Mouse (Mus musculus) heart, adult 2 months (tissue): ENCODE results near the gene Rhbdl2. TPM values are rescaled to one million over a fixed set of nuclear protein-coding genes. Genes with fewer than 3 reads are reported as not detected.

Source experiments
- DNase-seq, 2 experiments: peaks; one replicate each; pipeline ENCODE4 v3.0.0; 2021
- H3K27ac ChIP-seq: fragments of 200-600 bp; 2 replicates; pipeline ENCODE4 v1.8.1; 2022
- H3K27me3 ChIP-seq: fragments of 200-500 bp; 2 replicates; pipeline ENCODE4 v1.6.1; 2012; ENCODE audit warnings: mild to moderate bottlenecking, low read length, inconsistent platforms, mixed read lengths; ENCODE audit not compliant: control insufficient read depth, insufficient read depth
- H3K36me3 ChIP-seq: fragments of 200-500 bp; 2 replicates; pipeline ENCODE4 v1.6.1; 2012; ENCODE audit warnings: low read length, inconsistent platforms; ENCODE audit not compliant: control insufficient read depth, insufficient read depth
- H3K4me1 ChIP-seq: fragments of 200-500 bp; 2 replicates; pipeline ENCODE4 v1.6.1; 2011; ENCODE audit warnings: low read length; ENCODE audit not compliant: control insufficient read depth, insufficient read depth
- H3K4me3 ChIP-seq: fragments of 200-600 bp; 2 replicates; pipeline ENCODE4 v1.8.1; 2022
- H3K79me2 ChIP-seq: fragments of 200-500 bp; replicated peaks from 2 replicates; pipeline ENCODE4 v1.6.1; 2012; ENCODE audit warnings: mild to moderate bottlenecking, inconsistent platforms, low read length, moderate library complexity, mixed read lengths; ENCODE audit not compliant: control insufficient read depth, insufficient read depth
- H3K9ac ChIP-seq: fragments of 200-500 bp; 2 replicates; pipeline ENCODE4 v1.6.1; 2012; ENCODE audit warnings: low read depth, mild to moderate bottlenecking, control low read depth, inconsistent platforms, low read length, mixed read lengths
- CTCF ChIP-seq: fragments of 200-600 bp; IDR thresholded peaks from 2 replicates; pipeline ENCODE4 v1.8.1; 2022; ENCODE audit warnings: antibody characterized with exemption, mild to moderate bottlenecking, moderate library complexity
- EP300 ChIP-seq: fragments of 200-500 bp; IDR thresholded peaks from 2 replicates; pipeline ENCODE4 v1.6.1; 2011; ENCODE audit warnings: low read depth, low read length, control low read depth; ENCODE audit not compliant: insufficient read depth
- POLR2A ChIP-seq: fragments of 200-500 bp; IDR thresholded peaks from 2 replicates; pipeline ENCODE4 v1.6.1; 2011; ENCODE audit warnings: mild to moderate bottlenecking, low read depth, low read length, control low read depth; ENCODE audit not compliant: insufficient read depth
- WGBS: fragments of 180-500 bp; shearing (Covaris S2); methylation state at CpG from one replicate; pipeline ENCODE4 v1.1.7; 2018; 5-methylcytosine and 5-hydroxymethylcytosine counted together
- intact Hi-C: fragments of 180-260 bp; cut with DNase I; formaldehyde crosslinking; loops from one replicate; pipeline ENCODE4 v1.15.1; 2025
- polyA plus RNA-seq: library from polyadenylated mRNA; depleted of rRNA; stranded (reverse); fragments of >200 nt; gene quantifications from 2 replicates; pipeline ENCODE4 v1.2.3, GENCODE M21; 2012; rRNA removed
- total RNA-seq, 2 experiments: library from RNA; stranded (reverse); gene quantifications; 2 replicates each; pipeline ENCODE4 v1.2.3; 2021

Gene Rhbdl2
- total and polyA plus RNA-seq, 3 experiments = 0.33 TPM; not detected in 2

DNA sequence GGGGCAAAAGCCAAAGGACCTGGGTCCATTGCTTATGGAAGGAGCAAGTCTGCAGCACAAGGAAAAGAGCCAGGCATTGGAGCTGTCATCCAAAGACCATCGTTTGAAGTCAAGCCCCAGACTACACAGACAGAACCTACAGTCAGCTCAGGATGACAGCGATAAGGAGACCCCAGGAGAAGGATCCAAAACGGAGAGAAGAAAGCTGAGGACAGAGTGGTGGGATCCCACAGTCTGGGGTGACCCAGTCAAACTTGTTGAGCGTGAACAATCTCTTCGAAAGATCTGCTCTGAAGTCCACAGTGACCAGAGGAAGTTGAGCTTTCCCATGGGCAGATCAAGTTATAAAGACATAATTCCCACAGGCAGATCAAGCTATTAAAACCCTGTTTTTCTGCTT, 72.9 kb downstream of the Rhbdl2 start:
- Histone ChIP-seq H3K27ac (no peak overlapping the region), H3K36me3 (no peaks in the 10 kb centered on the region), H3K4me1 (no peaks in the 10 kb centered on the region), H3K4me3 (no peak overlapping the region), H3K27me3 (no peaks in the 10 kb centered on the region), H3K79me2 (no peaks in the 10 kb centered on the region), H3K9ac (no peak overlapping the region)
- WGBS = 78% methylated on average over 5 of the region's 5 CpGs
- no peak for DNase-seq
- intact Hi-C loops = no loop called here
- TF ChIP-seq POLR2A (no peak), CTCF (no peak), EP300 (no peak)

Other genes with a start within 250 kb of the Rhbdl2 start
- 100 to 1,000 TPM; 222 to 223 TPM for gene Macf1, start 103.5 kb upstream of the Rhbdl2 start, total RNA-seq
- gene Macf1, start 103.5 kb upstream of the Rhbdl2 start, polyA plus RNA-seq = 71.4 and 102 TPM in 2 replicates
- 100 to 1,000 TPM; 410 to 474 TPM for gene Ndufs5, start 69.7 kb upstream of the Rhbdl2 start, total RNA-seq
- 197 and 331 TPM in 2 replicates for gene Ndufs5, start 69.7 kb upstream of the Rhbdl2 start, polyA plus RNA-seq
- gene Akirin1, start 37.5 kb upstream of the Rhbdl2 start, total RNA-seq = 10 to 100 TPM; 24.2 to 28.3 TPM
- 13.4 and 19.2 TPM in 2 replicates for gene Akirin1, start 37.5 kb upstream of the Rhbdl2 start, polyA plus RNA-seq
- gene 4933427I04Rik, start 71.8 kb downstream of the Rhbdl2 start, total RNA-seq = not detected
- not detected in 2 replicates for gene 4933427I04Rik, start 71.8 kb downstream of the Rhbdl2 start, polyA plus RNA-seq
- 10 to 100 TPM; 24.1 to 24.4 TPM for gene Mycbp, start 117.0 kb downstream of the Rhbdl2 start, total RNA-seq
- gene Mycbp, start 117.0 kb downstream of the Rhbdl2 start, polyA plus RNA-seq = 15.3 and 27.8 TPM in 2 replicates
- 10 to 100 TPM; 39.4 to 40.6 TPM for gene Rragc, start 129.6 kb downstream of the Rhbdl2 start, total RNA-seq
- gene Rragc, start 129.6 kb downstream of the Rhbdl2 start, polyA plus RNA-seq = 29.6 and 45.4 TPM in 2 replicates
- gene 4930535I16Rik, start 130.1 kb downstream of the Rhbdl2 start, total RNA-seq = not detected
- gene 4930535I16Rik, start 130.1 kb downstream of the Rhbdl2 start, polyA plus RNA-seq = not detected in 2 replicates